23 mouse cellular contexts compared by ENCODE assay signal in the genomic region with DNA sequence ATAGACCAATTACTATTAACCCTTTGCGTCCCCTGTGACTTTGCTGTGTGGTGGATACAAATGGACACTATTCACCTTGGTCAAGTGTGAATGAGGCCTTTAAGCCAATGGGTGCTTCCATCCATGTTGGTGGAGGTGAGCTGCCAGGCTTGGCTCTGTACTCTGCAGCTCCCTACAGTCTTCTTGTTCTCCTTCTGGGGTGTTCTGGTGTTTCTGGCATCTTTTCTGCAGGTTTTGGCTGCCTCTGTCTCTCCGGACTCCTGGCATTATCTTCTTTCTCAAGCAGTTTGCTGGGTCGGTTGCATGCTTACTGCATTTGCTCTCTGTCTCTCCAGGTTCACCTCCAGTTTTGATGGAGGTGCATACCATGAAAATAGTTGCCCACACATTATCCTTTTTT. TPM values are rescaled to one million over a fixed set of nuclear protein-coding genes. Genes with fewer than 3 reads are reported as not detected.
"Had no signal": no experiment of that assay in that cellular context is flagged by ENCODE, and none has a peak within 500 bp of the region (broad histone marks: within the 10 kb centered on the region; RNA-seq: fewer than 3 reads in every experiment).

No protein-coding gene starts in this region.

- H3K4me3 ChIP-seq: kidney, embryonic 15.5 days; limb, embryonic 10.5 days; limb, embryonic 13.5 days; midbrain, embryonic 13.5 days; neural tube, embryonic 12.5 days; neural tube, embryonic 15.5 days had no signal

- H3K27me3 ChIP-seq: kidney, embryonic 15.5 days; limb, embryonic 13.5 days; midbrain, embryonic 13.5 days; neural tube, embryonic 12.5 days; neural tube, embryonic 15.5 days had no signal

- DNase-seq: kidney, adult 8-10 months; kidney, postnatal 14 days; kidney, postnatal 4 days; layer of hippocampus, adult 9-11 months; liver; liver, postnatal 0 days; lung, embryonic 14.5 days; right cerebral cortex, adult 18-20 months; right cerebral cortex, postnatal 14 days; right cerebral cortex, postnatal 4 days; thymus, adult 2 months; thymus, postnatal 14 days; thymus, postnatal 4 days had no signal

- H3K27ac ChIP-seq: kidney, embryonic 15.5 days; limb, embryonic 10.5 days; limb, embryonic 13.5 days; liver, embryonic 14.5 days; macrophage; midbrain, embryonic 13.5 days; neural tube, embryonic 12.5 days; neural tube, embryonic 15.5 days; stomach, postnatal 0 days had no signal

- H3K4me2 ChIP-seq: kidney, embryonic 15.5 days; limb, embryonic 13.5 days; lung, embryonic 14.5 days; midbrain, embryonic 13.5 days; neural tube, embryonic 12.5 days; neural tube, embryonic 15.5 days had no signal

- H3K36me3 ChIP-seq: neural tube, embryonic 12.5 days; neural tube, embryonic 15.5 days had no signal

RNA-seq across cellular contexts. Expression of a gene that starts 7.2 kb away (rescaled TPM):
- total RNA-seq: megakaryocyte, adult 5-6 weeks had no signal
- polyA plus RNA-seq: macrophage had no signal
